Mouse (Mus musculus) lung, postnatal 0 days (tissue): ENCODE results near the gene Cplane1. TPM values are rescaled to one million over a fixed set of nuclear protein-coding genes. Genes with fewer than 3 reads are reported as not detected.
A peak's percentile ranks its signal among the peaks of the same experiment; 100 is the strongest.
"Not testable (repeated sequence)": the region's sequence is repeated elsewhere in the genome, so short reads cannot be mapped to it uniquely, and the experiment has no call there.

Experiments used
- ATAC-seq: fragments of 200-750 bp; cut with Nextera tagmentation; 2 replicates; pipeline ENCODE4 v1.8.0; 2017; ENCODE audit warnings: moderate library complexity
- DNase-seq: peaks from one replicate; pipeline ENCODE4 v3.0.0-alpha.2; 2016; ENCODE audit warnings: low spot score
- H3K27ac ChIP-seq: fragments of 300-500 bp; sonication (generic); 2 replicates; pipeline ENCODE4 v1.5.1; 2014; ENCODE audit warnings: antibody characterized with exemption, mild to moderate bottlenecking, low read length, mixed read lengths
- H3K27me3 ChIP-seq: fragments of 300-500 bp; sonication (generic); replicated peaks from 2 replicates; pipeline ENCODE4 v1.6.1; 2014; ENCODE audit warnings: low read length, mixed read lengths; ENCODE audit not compliant: insufficient read depth
- H3K36me3 ChIP-seq: fragments of 300-500 bp; sonication (generic); 2 replicates; pipeline ENCODE4 v1.6.1; 2014; ENCODE audit warnings: low read length, mixed read lengths; ENCODE audit not compliant: insufficient read depth
- H3K4me1 ChIP-seq: fragments of 300-500 bp; sonication (generic); 2 replicates; pipeline ENCODE4 v1.6.1; 2014; ENCODE audit warnings: antibody characterized with exemption, low read depth, low read length, mixed read lengths; ENCODE audit not compliant: insufficient read depth
- H3K4me2 ChIP-seq: fragments of 300-500 bp; sonication (generic); replicated peaks from 2 replicates; pipeline ENCODE4 v1.6.1; 2014; ENCODE audit warnings: low read depth, mild to moderate bottlenecking, low read length, moderate library complexity, mixed read lengths
- H3K4me3 ChIP-seq: fragments of 300-500 bp; sonication (generic); 2 replicates; pipeline ENCODE4 v1.5.1; 2014; ENCODE audit warnings: low read depth, low read length
- H3K9ac ChIP-seq: fragments of 300-500 bp; sonication (generic); replicated peaks from 2 replicates; pipeline ENCODE4 v1.6.1; 2014; ENCODE audit warnings: low read depth, mild to moderate bottlenecking
- H3K9me3 ChIP-seq: fragments of 300-500 bp; sonication (generic); 2 replicates; pipeline ENCODE4 v1.6.1; 2016; ENCODE audit warnings: low read length, mixed read lengths
- CTCF ChIP-seq: IDR thresholded peaks from 2 replicates; pipeline ENCODE4 v1.5.1; 2016; ENCODE audit warnings: antibody characterized with exemption, mild to moderate bottlenecking
- EP300 ChIP-seq: IDR thresholded peaks from 2 replicates; pipeline ENCODE4 v1.6.1; 2016; ENCODE audit warnings: antibody characterized with exemption, mild to moderate bottlenecking, control low read depth
- WGBS: fragments of 180-500 bp; shearing (Covaris S2); extraction: QIAGEN DNeasy Blood & Tissue Kit; methylation state at CpG from one replicate; pipeline ENCODE4 v1.1.7; 2014; 5-methylcytosine and 5-hydroxymethylcytosine counted together
- polyA plus RNA-seq: library from polyadenylated mRNA; unstranded; fragments of >200 nt; fragmentation: Nextera tagmentation; extraction: Ambion mirVana; gene quantifications from 2 replicates; pipeline ENCODE4 v1.2.1, GENCODE M21; 2015

Gene Cplane1
- polyA plus RNA-seq, 1 experiment from 2014 or later, result 3.8 TPM

- WGBS, result 72% methylated on average over 3 of the region's 3 CpGs
- Histone ChIP-seq H3K9me3 (no peaks in the 10 kb centered on the region), H3K27ac (no peak overlapping the region), H3K4me3 (no peak overlapping the region), H3K9ac (no peak overlapping the region), H3K27me3 (no peaks in the 10 kb centered on the region), H3K36me3 (peaks cover 9% of the 10 kb centered on the region; the same call in 1 of the 2 replicates), H3K4me2 (no peak overlapping the region), H3K4me1 (no peaks in the 10 kb centered on the region)
- no peak for DNase-seq
- ATAC-seq, result no peak
- TF ChIP-seq CTCF, result no peak
- no peak for TF ChIP-seq EP300
Observed at GRCm38 (mm10) chr15:8265946-8266345, 97.0 kb downstream of the Cplane1 start.

- Histone ChIP-seq H3K9me3 (no peaks in the 10 kb centered on the region), H3K27ac (no peak overlapping the region), H3K36me3 (peaks cover 9% of the 10 kb centered on the region; the same call in 1 of the 2 replicates), H3K9ac (no peak overlapping the region), H3K4me1 (no peaks in the 10 kb centered on the region), H3K27me3 (no peaks in the 10 kb centered on the region), H3K4me2 (no peak overlapping the region), H3K4me3 (no peak overlapping the region)
- WGBS, result 92% methylated on average over 3 of the region's 3 CpGs
- ATAC-seq, result no peak
- no peak for DNase-seq
- TF ChIP-seq EP300 (no peak), CTCF (no peak)
Observed at GRCm38 (mm10) chr15:8267211-8267610, 98.3 kb downstream of the Cplane1 start.

- Histone ChIP-seq H3K4me2 (no peak overlapping the region), H3K27ac (no peak overlapping the region), H3K27me3 (no peaks in the 10 kb centered on the region), H3K9ac (no peak overlapping the region), H3K9me3 (no peaks in the 10 kb centered on the region), H3K4me1 (no peaks in the 10 kb centered on the region), H3K36me3 (peaks cover 5% of the 10 kb centered on the region; the same call in 1 of the 2 replicates), H3K4me3 (no peak overlapping the region)
- WGBS, result 76% methylated on average over 8 of the region's 8 CpGs
- no peak for ATAC-seq
- peak; percentile 14 for DNase-seq
- TF ChIP-seq CTCF (no peak), EP300 (no peak)
Observed at GRCm38 (mm10) chr15:8268231-8268630, 99.3 kb downstream of the Cplane1 start.

- no peak for ATAC-seq
- no peak overlapping the region for H3K4me3 ChIP-seq
- no peaks in the 10 kb centered on the region; the same call in 1 of the 2 replicates for H3K36me3 ChIP-seq
- no peak overlapping the region for H3K9ac ChIP-seq
- H3K27ac ChIP-seq, result no peak overlapping the region
- no peak for DNase-seq
- H3K4me2 ChIP-seq, result no peak overlapping the region
- H3K27me3 ChIP-seq, result no peaks in the 10 kb centered on the region
- no peaks in the 10 kb centered on the region for H3K4me1 ChIP-seq
- no peaks in the 10 kb centered on the region for H3K9me3 ChIP-seq
- WGBS, result 81% methylated on average over 8 of the region's 8 CpGs
- no peak for TF ChIP-seq CTCF
- TF ChIP-seq EP300, result no peak
Observed at GRCm38 (mm10) chr15:8271952-8272351, 103.0 kb downstream of the Cplane1 start.

- 89% methylated on average over 4 of the region's 4 CpGs for WGBS
- not testable (repeated sequence) for H3K9me3 ChIP-seq
Observed at GRCm38 (mm10) chr15:8277916-8278315, 109.0 kb downstream of the Cplane1 start.

GRCm38 (mm10) chr15:8279320-8279779 lies 110.4 kb downstream of the Cplane1 start:
- ATAC-seq (peak; percentile 57), DNase-seq (peak; percentile 45)
- Histone ChIP-seq H3K4me3 (peak overlapping the region; percentile 43), H3K27ac (no peak overlapping the region), H3K9me3 (no peaks in the 10 kb centered on the region), H3K36me3 (no peaks in the 10 kb centered on the region), H3K27me3 (no peaks in the 10 kb centered on the region), H3K9ac (no peak overlapping the region), H3K4me1 (no peaks in the 10 kb centered on the region), H3K4me2 (peak overlapping the region; percentile 69)
- no peak for TF ChIP-seq CTCF
- TF ChIP-seq EP300, result no peak
- 22% methylated on average over 17 of the region's 17 CpGs for WGBS

More at GRCm38 (mm10) chr15:8277916-8278315, 109.0 kb downstream of the Cplane1 start:
- not testable (repeated sequence) for H3K27ac ChIP-seq, H3K27me3 ChIP-seq, H3K4me1 ChIP-seq, H3K36me3 ChIP-seq, DNase-seq, H3K9ac ChIP-seq, ATAC-seq, H3K4me3 ChIP-seq, H3K4me2 ChIP-seq
